Mouse (Mus musculus) olfactory bulb, adult 2 months (tissue): ENCODE data around the gene Xylt1. TPM values are rescaled to one million over a fixed set of nuclear protein-coding genes. Genes with fewer than 3 reads are reported as not detected.

Experiments used
- H3K27ac ChIP-seq: fragments of 200-500 bp; 2 replicates; pipeline ENCODE4 v1.5.1; 2012; ENCODE audit warnings: low read depth, low read length; ENCODE audit not compliant: insufficient read depth
- H3K4me1 ChIP-seq: fragments of 200-500 bp; 2 replicates; pipeline ENCODE4 v1.6.1; 2012; ENCODE audit warnings: low read length; ENCODE audit not compliant: control insufficient read depth, insufficient read depth
- H3K4me3 ChIP-seq: fragments of 200-500 bp; 2 replicates; pipeline ENCODE4 v1.5.1; 2012; ENCODE audit warnings: mild to moderate bottlenecking, low read depth, low read length, moderate library complexity; ENCODE audit not compliant: insufficient read depth
- CTCF ChIP-seq: fragments of 200-500 bp; IDR thresholded peaks from 2 replicates; pipeline ENCODE4 v1.5.1; 2012; ENCODE audit warnings: low read depth, mild to moderate bottlenecking, low read length, moderate library complexity; ENCODE audit not compliant: insufficient read depth
- POLR2A ChIP-seq: fragments of 200-500 bp; IDR thresholded peaks from 2 replicates; pipeline ENCODE4 v1.6.1; 2012; ENCODE audit warnings: mild to moderate bottlenecking, low read depth, low read length, moderate library complexity; ENCODE audit not compliant: insufficient read depth
- WGBS: fragments of 180-500 bp; shearing (Covaris S2); methylation state at CpG from one replicate; pipeline ENCODE4 v1.1.7; 2018; 5-methylcytosine and 5-hydroxymethylcytosine counted together
- polyA plus RNA-seq: library from polyadenylated mRNA; stranded (reverse); fragments of >200 nt; gene quantifications from 2 replicates; pipeline ENCODE4 v1.2.4, GENCODE M21; 2012; ENCODE audit warnings: low replicate concordance; ENCODE audit not compliant: missing spikeins, insufficient read depth, insufficient read length

The Xylt1 gene
- polyA plus RNA-seq, 1 experiment: not detected

GRCm38 (mm10) chr7:117409268-117409988, 28.6 kb downstream of the Xylt1 start:
- TF ChIP-seq POLR2A: no peak
- no peak for TF ChIP-seq CTCF
- no peak overlapping the region for H3K27ac ChIP-seq
- WGBS: 86% methylated on average over 8 of the region's 8 CpGs
- H3K4me1 ChIP-seq: 0 out of 2 replicates have a peak, but pooled peaks cover 6% of the 10 kb centered on the region
- no peak overlapping the region for H3K4me3 ChIP-seq

- no peak overlapping the region for H3K4me3 ChIP-seq
- TF ChIP-seq CTCF: no peak
- no peak for TF ChIP-seq POLR2A
- H3K4me1 ChIP-seq: 0 out of 2 replicates have a peak, but pooled peaks cover 6% of the 10 kb centered on the region
- no peak overlapping the region for H3K27ac ChIP-seq
- WGBS: 86% methylated on average over 2 of the region's 2 CpGs
Measured at GRCm38 (mm10) chr7:117411874-117412273, 31.1 kb downstream of the Xylt1 start.

GRCm38 (mm10) chr7:117412405-117412804, 31.6 kb downstream of the Xylt1 start:
- Histone ChIP-seq H3K4me3 (no peak overlapping the region), H3K27ac (no peak overlapping the region), H3K4me1 (0 out of 2 replicates have a peak, but pooled peaks cover 6% of the 10 kb centered on the region)
- TF ChIP-seq POLR2A: no peak
- no peak for TF ChIP-seq CTCF
- WGBS: 64% methylated on average over 5 of the region's 5 CpGs

GRCm38 (mm10) chr7:117414341-117415008, 33.7 kb downstream of the Xylt1 start:
- H3K4me1 ChIP-seq: peaks cover 6% of the 10 kb centered on the region; the same call in 1 of the 2 replicates
- 69% methylated on average over 12 of the region's 12 CpGs for WGBS
- TF ChIP-seq POLR2A: no peak
- no peak for TF ChIP-seq CTCF
- H3K27ac ChIP-seq: no peak overlapping the region
- H3K4me3 ChIP-seq: no peak overlapping the region

GRCm38 (mm10) chr7:117415009-117415363, 34.2 kb downstream of the Xylt1 start:
- TF ChIP-seq POLR2A (no peak), CTCF (no peak)
- no peak overlapping the region for H3K4me3 ChIP-seq
- H3K4me1 ChIP-seq: peaks cover 6% of the 10 kb centered on the region; the same call in 1 of the 2 replicates
- WGBS: 92% methylated on average over 8 of the region's 8 CpGs
- no peak overlapping the region for H3K27ac ChIP-seq

GRCm38 (mm10) chr7:117419041-117419440, 38.3 kb downstream of the Xylt1 start:
- TF ChIP-seq POLR2A (no peak), CTCF (no peak)
- WGBS: 47% methylated on average over 5 of the region's 5 CpGs
- H3K4me3 ChIP-seq: no peak overlapping the region
- no peak overlapping the region for H3K27ac ChIP-seq
- H3K4me1 ChIP-seq: peaks cover 4% of the 10 kb centered on the region; the same call in 1 of the 2 replicates

- no peak for TF ChIP-seq POLR2A
- no peak for TF ChIP-seq CTCF
- no peaks in the 10 kb centered on the region; the same call in 1 of the 2 replicates for H3K4me1 ChIP-seq
Measured at GRCm38 (mm10) chr7:117419846-117420245, 39.1 kb downstream of the Xylt1 start.

GRCm38 (mm10) chr7:117420301-117420700, 39.5 kb downstream of the Xylt1 start:
- no peaks in the 10 kb centered on the region; the same call in 1 of the 2 replicates for H3K4me1 ChIP-seq
- no peak for TF ChIP-seq POLR2A
- no peak for TF ChIP-seq CTCF
- no peak overlapping the region for H3K27ac ChIP-seq

More at GRCm38 (mm10) chr7:117419846-117420245, 39.1 kb downstream of the Xylt1 start:
- Histone ChIP-seq H3K4me3 (no peak overlapping the region), H3K27ac (no peak overlapping the region)
- WGBS: 92% methylated on average over 2 of the region's 2 CpGs

GRCm38 (mm10) chr7:117420836-117421566, 40.2 kb downstream of the Xylt1 start:
- Histone ChIP-seq H3K27ac (no peak overlapping the region), H3K4me1 (no peaks in the 10 kb centered on the region; the same call in 1 of the 2 replicates), H3K4me3 (no peak overlapping the region)
- WGBS: 72% methylated on average over 11 of the region's 11 CpGs
- no peak for TF ChIP-seq POLR2A
- TF ChIP-seq CTCF: no peak

More at GRCm38 (mm10) chr7:117420301-117420700, 39.5 kb downstream of the Xylt1 start:
- no peak overlapping the region for H3K4me3 ChIP-seq
